Mouse (Mus musculus) limb, embryonic 11.5 days (tissue): ENCODE measurements around the gene Yipf7. TPM values are rescaled to one million over a fixed set of nuclear protein-coding genes. Genes with fewer than 3 reads are reported as not detected.

Experiments
- ATAC-seq: fragments of 200-750 bp; cut with Nextera tagmentation; 2 replicates; pipeline ENCODE4 v1.8.0; 2017; ENCODE audit warnings: low read depth; ENCODE audit not compliant: insufficient number of reproducible peaks, low FRiP score, low TSS enrichment
- DNase-seq: peaks from one replicate; pipeline ENCODE4 v3.0.0-alpha.2; 2015; ENCODE audit warnings: low spot score
- H3K27ac ChIP-seq: fragments of 300-500 bp; sonication (generic); replicated peaks from 2 replicates; pipeline ENCODE4 v1.5.1; 2014; ENCODE audit warnings: low read depth, mild to moderate bottlenecking, low read length
- H3K27me3 ChIP-seq: fragments of 300-500 bp; sonication (generic); 2 replicates; pipeline ENCODE4 v1.6.1; 2014; ENCODE audit warnings: mild to moderate bottlenecking, low read length, mixed read lengths; ENCODE audit not compliant: control insufficient read depth, insufficient read depth
- H3K36me3 ChIP-seq: fragments of 300-500 bp; sonication (generic); 2 replicates; pipeline ENCODE4 v1.6.1; 2014; ENCODE audit warnings: mild to moderate bottlenecking, low read length, moderate library complexity, mixed read lengths; ENCODE audit not compliant: control insufficient read depth, insufficient read depth
- H3K4me1 ChIP-seq: fragments of 300-500 bp; sonication (generic); 2 replicates; pipeline ENCODE4 v1.6.1; 2014; ENCODE audit warnings: low read length, mixed read lengths; ENCODE audit not compliant: control insufficient read depth, insufficient read depth
- H3K4me2 ChIP-seq: fragments of 300-500 bp; sonication (generic); 2 replicates; pipeline ENCODE4 v1.6.1; 2014; ENCODE audit warnings: low read depth, mild to moderate bottlenecking, moderate library complexity; ENCODE audit not compliant: severe bottlenecking
- H3K4me3 ChIP-seq: fragments of 300-500 bp; sonication (generic); 2 replicates; pipeline ENCODE4 v1.5.1; 2014; ENCODE audit warnings: low read depth, low read length
- H3K9ac ChIP-seq: fragments of 300-500 bp; sonication (generic); 2 replicates; pipeline ENCODE4 v1.6.1; 2014; ENCODE audit warnings: mild to moderate bottlenecking, low read length
- H3K9me3 ChIP-seq: fragments of 300-500 bp; sonication (generic); 2 replicates; pipeline ENCODE4 v1.6.1; 2016; ENCODE audit warnings: low read length; ENCODE audit not compliant: control insufficient read depth
- WGBS: fragments of 180-500 bp; shearing (Covaris S2); extraction: QIAGEN DNeasy Blood & Tissue Kit; methylation state at CpG from one replicate; pipeline ENCODE4 v1.1.7; 2014; 5-methylcytosine and 5-hydroxymethylcytosine counted together
- polyA plus RNA-seq: library from polyadenylated mRNA; unstranded; fragments of >200 nt; fragmentation: Nextera tagmentation; extraction: Ambion mirVana; gene quantifications from 2 replicates; pipeline ENCODE4 v1.2.1, GENCODE M21; 2014

Yipf7 gene
- polyA plus RNA-seq, 1 experiment from 2014 or later: not detected

DNA sequence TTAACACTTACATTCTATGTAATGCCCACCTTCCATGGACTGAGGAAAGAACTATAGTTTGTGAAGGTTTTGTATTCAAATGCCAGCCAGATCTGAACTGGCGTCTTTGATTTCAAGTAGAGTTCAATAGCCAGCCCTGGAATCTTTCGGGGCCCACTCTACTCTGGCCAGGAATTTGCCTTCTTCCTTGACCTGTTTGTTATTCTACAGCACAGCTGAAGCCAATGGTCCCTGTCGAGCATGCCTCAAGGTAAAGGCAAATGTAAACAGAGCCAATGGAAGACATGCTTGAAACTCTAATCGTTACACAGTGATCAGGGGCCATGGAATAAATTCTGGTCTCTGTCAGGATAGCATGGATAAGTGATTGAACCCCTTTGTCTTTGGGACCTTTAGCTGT is 30.2 kb downstream of the Yipf7 start:
- ATAC-seq: no peak
- Histone ChIP-seq H3K9me3 (no peaks in the 10 kb centered on the region), H3K27ac (no peak overlapping the region), H3K9ac (no peak overlapping the region), H3K4me1 (no peaks in the 10 kb centered on the region), H3K4me3 (no peak overlapping the region), H3K4me2 (no peak overlapping the region), H3K36me3 (no peaks in the 10 kb centered on the region), H3K27me3 (no peaks in the 10 kb centered on the region)
- DNase-seq: no peak
- 77% methylated on average over 4 of the region's 4 CpGs for WGBS

DNA sequence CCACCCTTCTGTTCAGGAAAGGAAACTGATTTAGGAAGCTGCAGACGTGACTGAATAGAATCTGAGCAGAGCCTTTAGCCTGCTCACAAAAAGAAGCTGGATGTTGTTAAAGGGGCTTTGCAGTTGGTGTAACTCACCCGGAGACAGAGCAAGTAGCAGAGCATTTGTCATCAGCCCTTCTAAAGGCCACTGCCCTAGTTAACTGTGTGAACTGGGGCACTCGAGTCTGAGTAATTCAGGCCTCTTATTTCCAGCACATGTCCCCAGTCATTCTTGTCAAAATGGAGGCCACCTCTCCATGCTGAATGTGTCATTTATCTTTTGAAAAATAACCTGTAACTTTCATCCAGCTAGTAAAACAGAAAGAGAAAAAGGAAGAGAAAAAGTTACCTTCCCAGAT is 30.8 kb downstream of the Yipf7 start:
- Histone ChIP-seq H3K4me3 (no peak overlapping the region), H3K9ac (no peak overlapping the region), H3K9me3 (no peaks in the 10 kb centered on the region), H3K36me3 (no peaks in the 10 kb centered on the region), H3K27me3 (no peaks in the 10 kb centered on the region), H3K27ac (no peak overlapping the region), H3K4me2 (no peak overlapping the region), H3K4me1 (no peaks in the 10 kb centered on the region)
- no peak for ATAC-seq
- no peak for DNase-seq
- WGBS: 40% methylated on average over 3 of the region's 3 CpGs

DNA sequence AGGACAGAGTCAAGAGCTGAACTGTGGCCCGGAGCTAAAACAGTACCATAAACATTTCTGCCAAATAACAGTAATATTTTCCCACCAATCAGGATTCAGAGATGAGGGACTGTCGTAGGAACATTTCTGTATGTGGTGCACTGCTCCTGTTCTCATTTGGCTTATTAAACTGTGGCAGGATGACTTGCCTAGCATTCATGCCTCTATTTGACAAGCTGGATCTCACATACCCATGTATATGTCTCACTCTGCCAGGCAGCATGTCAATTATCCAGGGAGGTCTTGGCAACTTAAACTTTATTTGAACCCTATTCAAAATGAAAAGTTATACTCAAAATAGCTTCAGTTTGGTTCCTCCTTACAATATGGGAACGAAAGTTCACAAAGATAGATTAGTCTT is 35.4 kb downstream of the Yipf7 start:
- H3K27ac ChIP-seq: no peak overlapping the region
- no peaks in the 10 kb centered on the region for H3K4me1 ChIP-seq
- H3K4me2 ChIP-seq: no peak overlapping the region
- no peaks in the 10 kb centered on the region for H3K36me3 ChIP-seq
- no peak overlapping the region for H3K4me3 ChIP-seq
- WGBS: 93% methylated on average over 3 of the region's 3 CpGs
- no peak for ATAC-seq
- H3K9ac ChIP-seq: no peak overlapping the region
- H3K9me3 ChIP-seq: no peaks in the 10 kb centered on the region
- no peak for DNase-seq
- H3K27me3 ChIP-seq: no peaks in the 10 kb centered on the region

GRCm38 (mm10) chr5:69489046-69489445 is 53.4 kb downstream of the Yipf7 start:
- Histone ChIP-seq H3K4me2 (no peak overlapping the region), H3K9ac (no peak overlapping the region), H3K4me3 (no peak overlapping the region), H3K27ac (no peak overlapping the region), H3K9me3 (no peaks in the 10 kb centered on the region), H3K36me3 (no peaks in the 10 kb centered on the region), H3K4me1 (no peaks in the 10 kb centered on the region), H3K27me3 (no peaks in the 10 kb centered on the region)
- no peak for ATAC-seq
- DNase-seq: no peak

GRCm38 (mm10) chr5:69467520-69467919 is 74.9 kb downstream of the Yipf7 start:
- Histone ChIP-seq H3K27me3 (no peaks in the 10 kb centered on the region), H3K4me1 (no peaks in the 10 kb centered on the region), H3K36me3 (no peaks in the 10 kb centered on the region), H3K9ac (no peak overlapping the region), H3K4me2 (no peak overlapping the region), H3K27ac (no peak overlapping the region), H3K9me3 (no peaks in the 10 kb centered on the region), H3K4me3 (no peak overlapping the region)
- DNase-seq (no peak), ATAC-seq (no peak)
- 73% methylated on average over 1 of the region's 1 CpGs for WGBS

Other genes starting within 250 kb of the Yipf7 start
- 0.84 and 1.1 TPM in 2 replicates for gene Kctd8, start 201.0 kb downstream of the Yipf7 start, polyA plus RNA-seq
- 47.9 and 54.2 TPM in 2 replicates for gene Guf1, start 14.3 kb upstream of the Yipf7 start, polyA plus RNA-seq
- 28.3 and 28.7 TPM in 2 replicates for gene Gnpda2, start 49.7 kb upstream of the Yipf7 start, polyA plus RNA-seq